Mouse (Mus musculus): Measurements from ENCODE around the gene Kptn.

The Kptn gene

DNA sequence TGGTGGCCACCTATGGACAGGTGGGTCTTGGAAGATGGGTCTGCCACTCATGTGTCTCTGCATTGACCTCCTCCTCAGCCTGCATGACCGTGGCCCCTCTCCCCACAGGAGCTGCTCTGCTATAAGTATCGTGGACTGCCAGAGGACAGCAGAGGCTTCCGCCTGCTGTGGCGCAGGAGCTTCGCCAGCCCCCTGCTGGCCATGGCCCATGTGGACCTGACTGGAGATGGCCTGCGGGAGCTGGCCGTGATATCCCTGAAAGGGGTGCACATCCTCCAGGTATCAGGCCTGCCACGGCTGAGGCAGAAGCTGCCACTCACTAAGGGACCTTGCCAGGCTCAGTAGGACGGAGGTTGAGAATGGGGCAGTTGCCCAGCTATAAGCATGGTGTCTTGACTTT, 6.1 kb downstream of the Kptn start:
- WGBS = 86% methylated on average over 9 of the region's 9 CpGs

DNA sequence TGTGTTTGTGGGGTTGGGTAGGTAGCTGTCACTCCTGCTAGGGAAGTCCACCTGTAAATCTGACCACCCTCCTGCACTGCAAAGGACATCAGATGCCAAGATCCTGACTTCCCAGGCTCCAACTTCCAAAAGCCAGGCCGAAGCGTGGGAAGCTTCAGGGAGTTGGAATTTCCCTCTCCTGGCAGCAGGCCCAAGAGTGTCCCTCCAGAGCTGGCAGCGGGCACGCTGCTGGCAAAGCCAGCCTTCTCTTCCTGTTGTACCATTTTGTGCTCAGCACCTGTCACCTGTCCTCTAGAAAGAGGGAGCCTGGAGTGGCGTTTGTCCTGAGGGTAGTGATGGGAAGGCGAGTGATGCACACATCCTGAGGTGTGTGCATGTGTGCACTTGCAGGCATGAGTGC, 8.6 kb downstream of the Kptn start:
- 34% methylated on average over 6 of the region's 6 CpGs for WGBS

DNA sequence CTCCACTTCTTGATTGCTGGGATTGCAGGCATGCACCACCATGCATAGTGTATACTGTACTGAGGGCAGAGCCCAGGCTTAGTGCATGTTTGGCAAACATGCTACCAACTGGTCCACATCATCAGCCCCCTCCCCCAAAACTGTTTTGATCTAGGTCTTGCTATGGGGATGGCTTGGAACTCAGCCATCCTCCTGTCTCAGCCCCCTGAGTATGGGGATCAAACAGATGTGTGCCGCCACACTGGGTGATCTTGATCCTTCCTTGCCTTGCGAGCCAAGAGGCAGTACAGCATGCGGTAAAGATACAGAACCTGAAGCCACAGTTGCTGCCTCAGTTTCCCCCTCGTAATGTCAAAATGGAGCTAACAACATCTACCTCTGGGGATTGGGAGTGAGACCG, 9.2 kb downstream of the Kptn start:
- WGBS = 52% methylated on average over 5 of the region's 5 CpGs

DNA sequence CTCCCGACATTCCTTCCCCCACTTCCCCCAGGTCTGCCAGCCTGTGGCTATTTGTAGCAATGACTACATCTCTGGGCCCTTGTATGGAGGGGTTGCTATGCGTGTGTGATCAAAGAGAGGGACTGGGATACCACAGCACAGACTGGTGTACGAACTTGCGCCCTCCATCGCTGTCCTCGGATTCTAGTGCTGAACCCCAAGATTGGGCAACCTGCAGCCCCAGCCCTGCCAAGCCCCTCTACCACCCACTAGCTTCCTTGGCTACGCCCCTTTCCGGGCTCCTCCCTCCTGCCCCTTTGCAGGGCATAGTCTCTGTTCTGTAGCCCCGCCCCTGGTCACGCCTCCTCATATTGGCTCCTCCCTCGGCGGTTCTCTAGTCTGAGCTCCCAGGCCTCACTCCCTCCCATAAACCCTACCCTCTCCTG, 9.7 kb downstream of the Kptn start, which contains the start of gene Slc8a2:
TSS of gene Slc8a2 (plus strand) at position 406 of the 425 bp plus-strand sequence.
- 2% methylated on average over 12 of the region's 12 CpGs for WGBS

DNA sequence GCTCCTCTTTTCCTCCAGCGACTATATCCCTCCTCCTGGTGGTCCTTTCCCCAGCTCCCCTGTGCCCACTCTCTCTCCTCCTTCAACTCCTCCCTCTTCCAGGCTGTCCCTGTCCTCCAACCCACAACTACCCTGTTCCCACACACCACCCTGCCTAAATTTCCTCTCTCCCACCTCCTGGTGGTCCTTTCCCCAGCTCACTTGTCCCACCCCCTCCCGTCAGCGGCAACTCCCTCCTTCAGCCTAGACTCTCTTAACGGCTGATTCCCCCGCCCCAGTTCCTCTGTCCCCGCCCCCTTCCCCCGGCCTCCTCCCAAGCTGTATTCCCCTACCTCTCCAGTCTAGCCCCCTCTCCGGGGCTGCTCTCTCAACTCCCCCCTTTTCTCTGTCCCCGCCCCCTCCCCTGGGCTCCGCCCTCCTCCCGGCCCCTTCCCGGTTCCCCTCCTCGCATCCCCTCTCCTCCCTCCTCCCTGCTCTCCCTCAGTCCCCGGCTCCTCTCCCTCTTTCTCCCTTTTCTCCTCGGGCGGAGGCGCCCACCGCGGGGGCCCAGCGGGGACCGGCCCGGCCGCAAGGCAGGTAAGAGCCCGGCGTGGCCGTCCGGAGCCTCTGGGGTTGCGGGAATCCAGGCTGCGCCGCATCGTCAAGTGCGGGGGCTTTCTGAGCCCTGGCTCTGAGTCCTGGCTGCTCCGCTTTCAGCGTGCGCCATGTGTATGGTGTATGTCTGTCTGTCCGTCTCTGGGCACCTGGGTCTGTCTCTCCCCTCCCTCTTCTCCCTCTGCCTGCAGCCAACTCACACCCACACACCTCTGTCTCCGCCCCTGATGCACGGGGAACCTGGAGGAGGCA, 10.4 kb downstream of the Kptn start:
- WGBS = 3% methylated on average over 37 of the region's 38 CpGs

DNA sequence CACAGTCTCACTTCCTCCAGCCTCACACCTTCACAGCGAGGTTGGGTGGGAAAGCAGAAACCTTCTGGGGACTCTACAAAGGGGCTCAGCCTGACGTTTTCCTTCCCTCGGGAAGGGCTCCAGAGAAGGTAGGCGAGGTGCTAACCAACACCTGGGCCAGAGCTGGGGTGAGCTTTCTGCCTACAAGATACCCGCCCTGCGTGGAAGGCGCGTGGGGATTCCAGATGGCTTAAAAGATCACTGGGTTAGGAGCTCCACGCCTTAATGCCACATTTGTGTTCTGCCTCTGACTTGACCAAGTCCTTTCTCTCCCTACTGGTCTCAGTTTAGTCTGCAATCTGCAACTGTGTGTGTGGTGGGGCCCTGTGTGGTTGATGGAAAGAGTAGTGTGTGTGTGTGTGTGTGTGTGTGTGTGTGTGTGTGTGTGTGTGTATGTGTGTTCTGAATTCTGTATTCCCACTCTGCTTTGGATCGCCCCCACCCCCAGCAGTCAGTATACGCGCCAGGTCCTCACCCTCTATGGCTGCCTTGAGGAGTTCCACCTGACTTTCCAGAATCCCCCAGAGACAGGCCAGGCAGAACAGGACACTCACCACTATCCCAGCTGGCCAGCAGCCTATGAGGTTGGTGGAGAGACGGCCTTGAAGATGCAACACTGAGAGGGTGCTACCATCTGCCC, 11.4 kb downstream of the Kptn start:
- WGBS = 22% methylated on average over 13 of the region's 13 CpGs

DNA sequence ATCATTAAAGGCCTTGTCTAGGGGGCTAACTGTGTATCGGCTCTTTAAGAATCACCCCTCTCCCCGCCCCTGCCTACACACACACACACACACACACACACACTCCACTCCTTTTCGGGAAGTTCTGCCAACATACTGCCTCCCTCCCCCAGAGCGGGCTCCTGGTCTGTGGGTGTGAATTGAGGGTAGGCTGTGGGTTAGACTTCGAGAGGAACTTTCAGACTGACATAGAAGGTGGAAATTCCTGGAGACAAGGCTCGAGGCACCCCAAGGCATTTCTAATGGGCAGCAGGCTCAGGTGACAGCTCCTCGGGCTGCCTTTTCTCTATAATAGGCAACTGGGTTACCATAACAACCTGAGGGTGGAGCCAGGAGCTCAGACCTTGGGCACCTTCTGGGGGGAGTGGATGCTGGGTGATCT, 12.5 kb downstream of the Kptn start:
- WGBS = 13% methylated on average over 7 of the region's 7 CpGs

DNA sequence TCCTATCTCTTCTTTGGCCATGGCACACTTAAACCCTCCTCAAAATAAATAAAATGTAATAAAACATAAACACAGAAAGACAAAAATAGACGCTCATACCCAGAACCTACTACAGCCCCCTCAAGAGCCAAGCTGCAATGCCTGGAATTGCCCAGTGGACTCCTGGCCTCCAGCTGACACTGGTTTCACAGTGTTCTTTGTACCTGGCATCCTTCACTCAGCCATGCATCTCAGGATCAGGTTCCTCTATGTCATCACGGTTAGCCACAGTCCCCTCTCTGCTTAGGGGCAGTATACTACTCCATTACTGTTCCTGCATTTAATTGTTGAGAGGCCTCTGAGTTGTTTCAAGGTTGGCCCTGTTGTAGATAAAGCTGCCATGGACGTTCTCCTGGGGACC, 13.2 kb downstream of the Kptn start:
- 40% methylated on average over 3 of the region's 3 CpGs for WGBS

DNA sequence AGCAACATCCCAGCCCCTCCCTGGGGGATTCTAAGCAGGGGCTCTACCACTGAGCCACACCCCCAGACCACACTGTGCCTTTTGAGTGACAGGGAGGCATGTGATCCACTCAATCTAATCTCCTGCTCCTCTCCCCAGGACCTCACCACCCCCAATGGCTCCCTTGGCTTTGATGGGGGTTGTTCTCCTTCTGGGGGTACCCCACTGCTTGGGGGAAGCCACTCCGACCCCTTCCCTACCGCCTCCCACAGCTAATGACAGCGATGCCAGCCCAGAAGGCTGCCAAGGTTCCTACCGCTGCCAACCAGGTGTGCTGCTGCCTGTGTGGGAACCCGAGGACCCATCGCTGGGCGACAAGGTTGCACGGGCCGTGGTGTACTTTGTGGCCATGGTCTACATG, 14.0 kb downstream of the Kptn start:
- WGBS = 70% methylated on average over 9 of the region's 9 CpGs

DNA sequence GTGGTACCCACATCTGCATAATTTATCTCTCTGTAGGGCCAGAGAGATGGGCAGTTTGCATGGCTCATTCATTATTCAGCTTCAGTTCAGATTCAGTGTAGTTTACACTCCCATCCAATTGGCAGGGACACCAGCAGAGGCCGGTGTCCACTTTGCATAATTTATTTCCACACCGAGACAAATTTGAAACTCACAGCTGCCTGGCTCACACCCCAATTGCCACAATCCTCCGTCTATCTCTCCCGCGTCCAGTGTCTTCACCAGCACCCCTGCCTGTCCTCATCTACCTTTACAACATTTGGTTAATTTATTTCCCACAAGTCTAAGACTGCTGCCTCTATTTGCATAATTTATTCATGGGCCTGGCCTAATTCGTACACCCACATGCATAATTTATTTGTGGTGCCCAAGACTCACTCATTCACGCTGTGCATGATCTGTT, 15.3 kb downstream of the Kptn start:
- WGBS = 25% methylated on average over 7 of the region's 7 CpGs

DNA sequence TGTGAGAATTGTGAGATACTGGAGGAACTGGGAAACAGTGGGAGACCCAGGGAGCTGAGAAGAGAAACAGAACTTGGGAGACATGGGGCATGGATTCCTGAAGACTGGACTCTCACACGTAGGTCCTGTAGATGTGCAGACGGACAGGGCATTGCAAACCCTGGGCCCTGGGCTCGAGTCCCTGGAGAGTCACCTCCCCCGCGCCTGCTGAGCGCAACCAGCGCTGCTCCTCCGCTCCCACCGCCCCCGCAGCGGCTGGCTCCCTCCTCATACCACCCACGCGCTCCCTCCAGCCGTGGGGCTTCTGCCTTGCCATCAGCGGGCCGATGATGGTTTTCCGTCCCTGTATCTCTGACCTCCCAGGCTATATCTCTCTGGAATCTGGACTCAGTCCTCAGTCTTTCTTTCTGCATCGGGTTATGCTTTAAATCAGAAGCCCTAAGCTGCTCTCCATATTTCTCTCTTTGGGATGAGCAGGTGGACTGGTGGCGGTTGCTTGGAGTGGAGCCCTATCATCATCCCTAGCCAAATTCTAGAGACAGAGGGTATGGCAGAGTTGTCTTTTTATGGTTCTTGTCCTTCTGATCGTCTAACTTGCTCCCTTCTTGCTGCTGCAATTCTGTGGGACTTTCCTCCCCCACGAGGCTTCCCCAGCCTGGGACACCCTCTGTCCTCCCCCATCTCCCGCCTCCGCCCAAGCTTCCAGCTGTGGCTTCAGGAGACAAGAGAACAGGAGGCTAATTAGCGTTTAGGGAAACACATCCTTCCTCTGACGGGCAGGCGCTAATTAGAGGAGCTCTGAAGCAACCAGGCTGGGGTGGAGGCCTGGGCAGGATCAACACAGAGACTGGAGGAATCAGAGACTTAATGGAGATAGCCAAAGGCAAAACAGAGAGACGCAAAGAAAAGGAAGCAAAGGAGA, 27.1 kb downstream of the Kptn start:
- WGBS = 13% methylated on average over 27 of the region's 27 CpGs

DNA sequence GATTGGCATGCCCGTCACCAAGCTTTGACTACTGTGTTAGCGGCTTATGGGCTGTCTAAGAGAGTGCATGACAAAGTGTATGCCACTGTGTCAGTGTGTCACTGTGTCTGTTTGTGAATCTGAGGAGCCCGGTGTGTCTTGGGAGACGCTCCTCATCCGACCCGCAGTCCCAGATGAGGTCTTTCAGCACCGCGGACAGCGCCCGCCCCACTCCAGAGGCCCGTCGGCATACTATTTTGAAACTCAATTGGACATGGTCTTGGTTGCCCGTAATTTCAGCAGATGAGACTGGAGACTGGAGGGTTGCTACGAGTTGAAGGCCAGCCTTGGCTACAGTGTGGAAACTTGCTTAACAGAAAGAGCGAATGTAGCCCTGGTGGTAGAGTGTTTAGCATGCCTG, 27.9 kb downstream of the Kptn start:
- 25% methylated on average over 15 of the region's 15 CpGs for whole genome bisulfite sequencing

DNA sequence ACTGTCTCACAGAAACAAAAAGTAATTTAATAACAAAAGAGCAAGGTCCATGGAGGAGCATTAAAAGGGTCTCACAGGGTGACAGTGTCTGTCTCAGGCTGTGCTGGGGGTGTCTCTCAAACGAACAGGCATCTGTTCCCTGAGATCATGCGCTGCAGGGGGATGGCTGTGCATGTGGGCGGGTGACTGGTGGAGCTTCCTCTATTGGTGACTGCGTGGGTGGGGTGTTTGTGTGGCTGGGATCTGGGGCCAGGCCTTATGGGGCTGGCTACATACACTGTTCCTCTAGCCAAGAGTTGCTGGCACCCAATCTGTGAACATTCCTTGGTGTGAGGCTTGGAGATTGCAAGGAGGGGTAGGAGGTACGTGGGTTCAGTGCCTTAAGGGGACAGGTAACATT, 29.5 kb downstream of the Kptn start:
- WGBS = 28% methylated on average over 5 of the region's 5 CpGs

DNA sequence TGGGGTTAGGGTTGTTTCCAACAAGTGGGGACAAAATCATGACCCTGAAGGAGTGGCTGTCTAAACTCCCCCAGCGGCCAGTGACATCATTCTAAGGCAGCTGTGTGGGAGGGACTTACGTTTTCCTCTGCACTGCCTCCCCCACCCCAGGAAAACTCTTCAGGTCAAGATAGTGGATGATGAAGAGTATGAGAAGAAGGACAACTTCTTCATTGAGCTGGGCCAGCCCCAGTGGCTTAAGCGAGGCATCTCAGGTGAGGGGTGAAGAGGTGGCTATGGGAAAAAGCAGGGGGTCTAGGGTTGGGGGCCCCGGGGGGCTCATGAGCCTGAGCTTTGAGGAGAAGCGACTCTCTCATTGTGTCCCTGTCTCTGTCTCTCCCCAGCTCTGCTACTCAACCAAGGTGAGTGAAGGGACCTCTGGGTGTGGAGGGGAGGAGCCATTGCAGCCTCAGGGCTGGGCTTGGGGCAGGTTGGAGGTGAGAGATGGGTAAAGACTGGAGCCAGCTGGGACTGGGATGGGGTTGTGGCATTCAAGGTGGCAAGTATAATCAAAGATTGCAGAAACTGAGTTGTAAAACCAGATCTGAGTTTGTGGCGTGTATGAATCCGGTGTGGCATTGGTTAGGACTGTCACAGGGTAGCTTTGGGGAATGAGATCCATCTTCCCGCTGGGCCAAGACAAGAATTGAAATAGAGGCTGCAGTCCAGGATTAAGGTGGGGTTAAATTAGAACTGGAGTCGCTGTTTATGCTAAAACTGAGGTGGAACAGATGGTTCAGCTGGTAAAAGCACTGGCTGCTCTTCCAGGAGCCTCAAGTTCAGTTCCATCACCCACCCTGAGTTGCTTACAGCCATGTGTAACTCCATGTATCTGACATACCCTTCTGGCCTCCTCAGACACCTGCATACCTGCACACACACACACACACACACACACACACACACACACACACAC, 30.8 kb downstream of the Kptn start:
- WGBS = 59% methylated on average over 9 of the region's 9 CpGs

DNA sequence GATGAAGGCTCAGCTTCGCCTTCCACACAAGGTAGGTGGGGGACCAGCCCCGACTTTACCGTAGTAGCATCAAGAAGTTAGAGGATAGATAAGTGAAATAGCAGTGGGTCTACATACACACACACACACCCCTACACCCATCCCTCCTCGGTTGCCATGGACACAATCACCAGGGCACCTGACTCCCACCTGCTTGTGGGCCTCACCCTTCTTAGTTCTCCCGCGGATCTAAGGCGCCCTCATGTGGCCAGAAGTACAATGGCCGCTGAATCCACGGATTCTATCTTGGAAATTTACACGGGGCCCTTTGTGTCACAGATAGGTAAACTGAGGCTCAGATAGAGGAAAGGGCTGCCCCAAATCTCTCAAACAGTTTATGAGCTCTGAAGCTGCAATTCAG, 33.8 kb downstream of the Kptn start:
- WGBS = 11% methylated on average over 10 of the region's 10 CpGs

DNA sequence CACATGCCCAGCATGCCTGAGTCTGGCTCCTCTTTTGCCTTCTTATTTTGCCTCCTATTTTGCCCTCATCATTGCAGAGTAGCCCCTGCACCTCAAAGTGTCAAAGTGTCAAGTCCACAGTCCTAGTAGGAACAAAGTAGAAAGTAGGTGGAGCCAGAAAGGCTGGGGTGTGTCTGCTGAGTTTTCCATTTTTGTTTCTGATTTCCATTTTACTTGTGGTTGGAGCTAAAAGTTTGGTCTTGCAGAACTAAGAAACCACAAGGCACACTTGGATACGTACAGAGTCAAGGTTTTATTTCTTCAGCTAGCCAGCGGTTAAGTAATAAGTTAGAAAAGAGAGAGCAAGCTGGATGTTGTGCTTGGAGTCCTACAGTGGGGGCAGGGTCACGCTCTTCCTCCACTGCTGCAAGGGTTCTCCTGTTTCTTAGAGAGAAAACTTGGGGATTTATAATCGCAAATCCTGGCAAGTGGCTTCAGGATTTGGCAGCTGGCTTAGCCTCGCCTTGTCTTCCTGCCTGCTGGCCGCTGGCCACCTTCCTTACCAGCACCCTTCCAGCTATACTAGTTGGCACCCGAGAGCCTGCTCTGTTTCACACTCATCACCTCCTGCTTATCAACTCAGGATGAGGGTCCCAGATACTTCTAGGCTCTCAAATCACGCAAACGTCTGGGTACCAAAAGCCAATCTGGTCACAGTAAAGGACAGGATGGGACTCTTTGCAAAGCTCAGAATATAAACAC, 35.6 kb downstream of the Kptn start:
- 28% methylated on average over 9 of the region's 9 CpGs for WGBS

DNA sequence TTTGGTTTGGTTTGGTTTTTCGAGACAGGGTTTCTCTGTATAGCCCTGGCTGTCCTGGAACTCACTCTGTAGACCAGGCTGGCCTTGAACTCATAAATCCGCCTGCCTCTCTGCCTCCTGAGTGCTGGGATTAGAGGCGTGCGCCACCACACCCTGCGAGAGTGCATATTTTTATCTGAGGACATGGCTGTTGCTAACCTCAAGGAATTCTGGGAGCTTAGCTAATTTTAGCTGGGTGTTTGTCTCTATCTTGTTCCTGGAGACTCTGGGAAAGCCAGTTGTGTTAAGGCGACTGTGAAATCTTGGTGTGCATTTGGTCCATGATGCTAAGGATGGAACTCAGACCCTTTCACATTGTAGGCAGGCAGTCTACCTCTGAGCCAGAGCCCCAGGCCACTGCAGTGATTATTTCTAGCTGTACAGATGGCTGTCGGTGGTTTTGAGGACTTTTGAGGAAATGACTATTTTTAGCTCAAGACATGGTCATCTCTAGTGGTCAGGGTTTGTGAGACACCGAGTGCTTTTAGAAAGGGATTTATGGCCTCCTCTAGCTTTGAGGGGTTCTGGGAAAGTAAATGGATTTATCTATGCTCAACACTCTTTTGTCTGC, 36.5 kb downstream of the Kptn start:
- 28% methylated on average over 8 of the region's 8 CpGs for WGBS

DNA sequence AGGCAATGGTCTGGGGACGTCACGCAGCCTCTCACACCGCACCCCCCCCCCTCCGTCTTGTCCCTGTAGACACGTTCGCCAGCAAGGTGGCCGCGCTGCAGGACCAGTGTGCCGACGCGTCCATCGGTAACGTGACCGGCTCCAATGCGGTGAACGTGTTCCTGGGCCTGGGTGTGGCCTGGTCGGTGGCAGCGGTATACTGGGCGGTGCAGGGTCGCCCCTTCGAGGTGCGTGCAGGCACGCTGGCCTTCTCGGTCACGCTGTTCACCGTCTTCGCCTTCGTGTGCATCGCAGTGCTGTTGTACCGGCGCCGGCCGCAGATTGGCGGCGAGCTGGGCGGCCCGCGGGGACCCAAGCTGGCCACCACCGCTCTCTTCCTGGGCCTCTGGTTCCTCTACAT, 39.0 kb downstream of the Kptn start:
- 31% methylated on average over 39 of the region's 39 CpGs for WGBS

DNA sequence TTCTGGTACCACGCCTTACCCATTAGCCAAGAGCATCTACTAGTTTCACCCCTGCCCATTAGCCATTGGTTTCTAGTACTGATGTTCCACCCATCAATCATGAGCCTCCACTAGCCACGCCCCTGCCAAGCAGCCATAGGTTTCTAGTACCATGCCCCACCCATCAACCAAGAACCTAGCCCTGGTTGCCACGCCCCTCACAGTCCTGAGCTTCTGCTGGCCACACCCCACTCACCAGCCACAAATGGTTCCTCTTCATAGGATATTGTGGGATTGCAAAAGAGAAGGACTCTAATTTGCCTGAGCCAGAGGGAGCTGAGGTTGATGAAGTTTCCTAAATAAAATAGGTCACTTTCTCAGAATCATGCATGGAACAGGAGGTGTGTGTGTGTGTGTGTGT, 41.0 kb downstream of the Kptn start:
- WGBS = 74% methylated on average over 3 of the region's 3 CpGs

DNA sequence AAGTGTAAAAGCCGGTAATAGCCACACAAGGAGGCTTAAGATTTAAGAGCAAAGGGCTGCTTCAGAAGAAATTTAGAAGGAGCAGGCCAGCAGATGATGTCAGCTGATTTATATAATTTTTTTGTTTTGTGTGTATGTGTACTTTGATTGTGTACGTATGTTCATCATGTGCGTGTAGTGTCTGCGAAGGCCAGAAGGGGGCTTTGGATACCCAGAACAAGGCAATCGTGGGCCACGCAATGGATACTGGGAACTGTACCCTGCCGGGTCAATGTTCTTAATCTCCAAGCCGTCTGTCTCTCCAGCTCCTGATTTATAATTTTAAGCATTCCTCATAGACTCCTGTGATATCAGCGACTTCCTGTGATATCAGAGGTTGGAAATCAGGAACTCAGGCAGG, 41.6 kb downstream of the Kptn start:
- 79% methylated on average over 9 of the region's 9 CpGs for WGBS
